Mouse (Mus musculus): ENCODE data around the gene Dohh. TPM values are rescaled to one million over a fixed set of nuclear protein-coding genes. Genes with fewer than 3 reads are reported as not detected.

Gene Dohh
- total RNA-seq, 2 experiments from 2014 or later: 38.1 to 39.8 TPM

DNA sequence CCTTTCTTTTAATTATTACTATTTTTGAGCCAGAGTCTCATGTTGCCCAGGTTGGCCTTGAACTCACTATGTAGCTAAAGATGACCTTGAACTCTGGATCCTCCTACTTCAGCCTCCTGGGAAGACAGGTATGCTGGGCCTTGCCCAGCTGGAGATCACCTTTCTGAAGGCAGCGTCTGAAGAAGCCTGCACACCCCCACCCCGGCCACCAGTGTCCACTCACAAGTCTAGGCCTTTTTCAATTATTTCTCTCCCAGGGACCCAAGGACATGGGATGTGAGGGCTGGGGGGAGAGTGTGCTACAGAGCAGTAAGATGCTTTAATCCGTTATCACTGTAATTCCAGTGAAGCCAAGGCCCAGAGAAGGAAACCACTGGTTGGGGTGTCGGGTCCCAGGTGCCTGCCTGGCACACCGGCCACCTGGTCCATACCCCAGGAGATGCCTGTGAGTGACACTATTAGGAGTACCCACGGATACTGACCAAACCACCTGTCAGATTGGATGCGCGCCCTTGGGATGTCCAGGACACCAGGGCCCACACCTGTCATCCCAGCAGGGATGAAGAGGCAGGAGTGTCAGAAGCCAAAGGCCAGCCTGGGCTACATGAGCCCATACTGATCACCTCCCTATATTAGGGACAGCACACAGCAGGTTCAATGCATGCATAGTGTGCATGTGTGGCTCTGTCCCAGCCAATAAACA is 43.7 kb downstream of the Dohh start:
- Histone ChIP-seq H3K27ac (peak overlapping the region; percentile 97), H3K4me3 (no peak overlapping the region)
- intact Hi-C loops (cut with DNase I): no loop called here
- DNase-seq: peak; percentile 43
- no peak for TF ChIP-seq CTCF (IDR thresholded peaks at IDR 0.05)

DNA sequence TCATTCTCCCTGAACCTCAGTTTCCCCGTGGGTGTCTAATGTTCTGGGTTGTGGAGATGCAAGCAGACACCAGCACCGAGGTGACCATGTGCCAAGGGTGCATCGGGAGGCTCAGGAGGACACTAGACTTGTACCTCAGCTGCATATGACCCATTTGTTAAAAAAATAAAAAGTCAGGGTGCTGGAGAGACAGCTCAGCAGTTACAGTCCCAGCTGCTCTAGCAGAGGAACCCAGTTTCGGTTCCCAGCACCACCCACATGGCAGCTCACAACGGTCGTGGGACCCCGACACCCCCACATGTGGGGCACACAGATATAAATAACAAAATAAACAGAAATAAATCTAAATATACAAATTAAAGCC is 44.3 kb downstream of the Dohh start:
- DNase-seq: no peak
- no peak for TF ChIP-seq CTCF (IDR thresholded peaks at IDR 0.05)
- intact Hi-C loops (cut with DNase I): no loop called here
- Histone ChIP-seq H3K27ac (peak overlapping the region; percentile 97), H3K4me3 (no peak overlapping the region)

DNA sequence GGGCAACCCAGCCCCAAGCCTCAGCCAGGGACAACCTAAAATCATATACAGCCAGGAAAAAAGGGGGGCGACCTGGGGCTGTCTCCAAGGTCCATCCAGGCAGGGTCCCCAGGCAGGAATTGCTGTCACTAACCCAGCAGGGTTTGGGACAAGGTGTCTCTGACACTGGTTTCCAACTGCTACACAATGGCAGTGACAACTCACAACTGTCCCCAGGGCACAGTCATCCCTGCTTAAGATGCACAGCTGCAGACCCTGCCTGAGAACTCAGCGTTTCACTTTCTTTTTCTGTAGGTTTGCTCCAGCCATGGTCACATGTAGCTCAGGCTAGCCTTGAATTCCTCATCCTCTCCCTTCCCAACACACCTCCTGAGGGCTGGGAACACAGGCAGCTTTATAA is 44.9 kb downstream of the Dohh start:
- DNase-seq: peak; percentile 25
- TF ChIP-seq CTCF (IDR thresholded peaks at IDR 0.05): no peak
- intact Hi-C loops (cut with DNase I): loop anchor here (1.0 kb wide), 1 partner anchor 14 kb away; no protein-coding TSS in a partner anchor
- Histone ChIP-seq H3K4me3 (peak overlapping the region; percentile 95), H3K27ac (peak overlapping the region; percentile 97)

DNA sequence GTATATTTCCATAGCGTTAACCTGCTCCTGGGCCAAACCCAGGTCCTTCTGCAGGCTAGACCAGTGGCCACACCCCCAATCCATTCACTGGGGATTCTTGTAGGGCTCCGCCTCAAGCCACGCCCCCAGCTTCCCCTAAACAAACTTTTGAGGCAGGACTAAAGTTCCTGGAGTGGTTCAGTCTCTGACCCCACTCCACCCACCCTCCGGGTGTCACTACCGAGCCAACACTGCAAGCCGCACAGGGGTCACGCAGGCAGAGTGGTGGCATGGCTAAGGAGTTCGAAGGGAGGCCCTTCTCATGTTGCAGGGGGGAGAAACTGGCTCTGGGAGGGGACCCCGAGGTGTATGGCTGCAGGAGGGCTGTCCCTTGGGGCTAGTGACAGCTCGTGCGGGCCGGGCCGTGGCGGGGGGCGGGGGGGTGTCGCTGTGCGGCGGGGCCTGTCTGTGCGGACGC is 45.4 kb downstream of the Dohh start:
- no peak for TF ChIP-seq CTCF (IDR thresholded peaks at IDR 0.05)
- intact Hi-C loops (cut with DNase I): loop anchor here (1.0 kb wide), 1 partner anchor 14 kb away; no protein-coding TSS in a partner anchor
- Histone ChIP-seq H3K4me3 (peak overlapping the region; percentile 95), H3K27ac (peak overlapping the region; percentile 97)
- DNase-seq: peak; percentile 89

DNA sequence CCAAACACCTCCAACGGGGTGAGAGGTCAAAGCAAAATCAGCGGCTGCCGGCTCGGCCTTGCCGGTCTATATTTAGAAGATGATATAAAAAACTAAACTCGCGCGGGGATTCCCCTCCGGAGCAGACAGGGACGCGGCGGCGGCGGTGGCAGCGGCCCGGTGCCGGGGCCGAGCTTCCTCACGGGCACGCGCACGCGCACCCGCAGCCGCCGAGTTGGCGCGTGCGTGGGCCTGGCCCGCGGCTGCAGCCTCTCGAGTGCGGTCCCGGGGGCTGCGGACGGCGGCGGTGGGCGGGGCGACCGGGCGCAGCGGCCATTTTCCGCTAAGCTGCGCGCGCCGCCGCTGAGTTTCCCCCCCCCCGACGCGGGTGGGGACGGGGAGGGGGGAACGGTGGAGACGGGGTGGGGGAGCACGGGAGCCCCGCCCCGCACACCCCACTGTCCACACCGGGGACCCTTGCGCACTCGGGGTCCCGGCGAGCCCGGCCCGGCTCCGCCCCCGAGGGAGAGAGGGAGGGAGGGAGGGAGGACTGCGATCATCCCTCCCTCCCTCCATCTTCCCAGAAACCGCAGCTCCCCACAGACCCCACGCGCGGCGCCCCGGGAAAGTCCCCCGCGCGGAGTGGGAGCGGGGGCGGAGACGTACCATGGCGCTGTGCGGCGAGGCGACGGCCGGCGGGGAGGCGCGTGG is 46.1 kb downstream of the Dohh start:
- intact Hi-C loops (cut with DNase I): no loop called here
- peak; percentile 93 for DNase-seq
- TF ChIP-seq CTCF (IDR thresholded peaks at IDR 0.05): no peak
- Histone ChIP-seq H3K27ac (peak overlapping the region; percentile 97), H3K4me3 (peak overlapping the region; percentile 95)

DNA sequence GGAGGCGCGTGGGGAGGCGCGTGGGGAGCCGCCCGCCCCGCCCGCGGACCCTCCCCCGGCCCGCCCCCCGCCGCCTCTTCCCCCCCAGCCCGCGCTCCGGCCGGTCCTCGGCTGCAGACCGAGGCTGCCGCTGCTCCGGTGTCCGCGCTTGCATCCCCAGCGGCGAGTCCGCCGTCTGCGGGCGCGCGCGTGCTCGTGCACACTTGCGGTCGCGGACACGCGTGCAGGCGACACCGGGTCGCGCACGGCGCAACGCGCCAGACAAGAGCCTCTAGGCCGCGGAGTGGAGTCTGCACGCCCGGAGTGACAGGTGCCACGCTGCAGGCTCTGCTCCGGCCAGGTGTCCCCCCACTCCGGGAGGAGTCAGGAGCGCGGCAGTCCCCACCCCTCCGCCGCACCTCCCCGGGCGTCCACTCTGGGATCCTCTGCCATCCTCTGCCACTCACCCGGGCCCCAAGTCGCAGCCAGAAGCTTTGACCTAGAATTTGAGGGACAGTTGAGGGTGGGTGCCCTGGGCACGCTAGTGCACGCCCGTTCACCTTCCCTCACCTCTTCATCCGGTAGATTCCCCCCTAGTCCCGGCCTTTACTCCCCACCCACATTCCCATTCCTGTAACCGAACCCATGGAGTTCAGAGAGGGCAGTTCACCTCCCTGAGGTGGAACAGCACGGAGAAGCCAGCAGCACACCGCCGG is 46.8 kb downstream of the Dohh start:
- peak overlapping the region; percentile 95 for H3K4me3 ChIP-seq
- intact Hi-C loops (cut with DNase I): no loop called here
- no peak for TF ChIP-seq CTCF (IDR thresholded peaks at IDR 0.05)
- no peak for DNase-seq
- peak overlapping the region; percentile 97 for H3K27ac ChIP-seq

DNA sequence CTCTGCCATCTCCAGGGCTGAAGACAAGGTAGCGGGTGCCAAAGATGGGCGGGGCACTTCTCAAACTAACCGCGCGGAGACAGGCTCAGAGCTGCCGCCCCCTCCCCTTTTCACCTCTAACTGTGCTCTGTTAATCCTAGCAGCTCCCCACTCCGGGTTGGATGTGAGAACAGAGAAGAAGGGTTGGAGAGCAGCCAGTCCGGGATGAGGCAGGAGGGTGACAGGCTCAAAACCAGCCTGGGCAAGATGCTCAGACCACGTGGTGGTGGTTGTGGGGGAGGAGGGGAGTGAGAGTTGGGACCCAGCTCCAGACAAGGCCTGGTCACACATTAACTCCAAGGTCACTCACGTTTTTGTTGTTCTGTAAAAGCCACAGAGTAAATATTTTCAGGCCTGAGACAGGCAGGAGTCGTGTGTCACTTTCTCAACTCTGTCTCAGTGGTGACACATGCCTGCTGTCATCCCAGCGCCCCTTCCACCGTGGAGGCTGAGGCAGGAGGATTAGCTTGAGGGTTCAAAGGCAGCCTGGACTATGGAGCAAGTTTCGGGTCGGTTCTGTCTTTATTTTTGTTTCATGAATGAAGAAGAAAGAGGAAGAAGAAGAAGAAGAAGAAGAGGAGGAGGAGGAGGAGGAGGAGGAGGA is 47.4 kb downstream of the Dohh start:
- intact Hi-C loops (cut with DNase I): no loop called here
- Histone ChIP-seq H3K4me3 (peak overlapping the region; percentile 95), H3K27ac (peak overlapping the region; percentile 97)
- peak; percentile 52 for DNase-seq
- no peak for TF ChIP-seq CTCF (IDR thresholded peaks at IDR 0.05)

DNA sequence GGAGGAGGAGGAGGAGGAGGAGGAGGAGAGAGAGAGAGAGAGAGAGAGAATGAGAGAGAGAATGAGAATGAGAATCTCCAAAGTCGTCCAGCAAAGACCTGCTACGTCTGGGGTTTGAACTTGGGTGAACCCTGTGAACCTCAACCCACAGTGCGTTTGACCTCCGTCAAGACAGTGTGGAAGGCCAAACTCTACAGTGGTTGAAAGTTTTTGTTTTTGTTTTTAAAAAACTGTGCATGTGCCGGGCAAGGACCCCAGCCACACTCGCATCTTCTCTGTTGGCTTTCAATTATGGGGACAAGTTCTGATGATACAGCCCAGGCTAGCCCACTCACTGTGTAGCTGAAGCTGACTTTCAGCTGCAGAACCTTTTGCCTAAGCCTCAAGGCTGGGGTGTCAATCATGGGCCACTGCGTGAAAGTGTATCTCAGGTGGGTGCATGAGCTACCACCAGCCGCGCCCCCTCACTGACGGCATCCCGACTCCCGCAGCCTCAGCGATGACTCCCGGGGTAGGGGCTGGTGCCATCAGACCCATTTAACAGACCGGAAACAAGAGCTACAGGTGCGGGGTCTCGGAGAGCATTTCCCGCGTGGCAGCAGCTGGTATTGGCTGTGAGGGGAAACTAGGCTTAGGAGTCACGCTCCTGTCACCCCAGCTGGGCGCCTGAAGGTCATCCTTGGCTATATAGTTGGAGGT is 48.1 kb downstream of the Dohh start:
- DNase-seq: no peak
- intact Hi-C loops (cut with DNase I): no loop called here
- TF ChIP-seq CTCF (IDR thresholded peaks at IDR 0.05): no peak
- H3K27ac ChIP-seq: peak overlapping the region; percentile 96
- H3K4me3 ChIP-seq: peak overlapping the region; percentile 52

DNA sequence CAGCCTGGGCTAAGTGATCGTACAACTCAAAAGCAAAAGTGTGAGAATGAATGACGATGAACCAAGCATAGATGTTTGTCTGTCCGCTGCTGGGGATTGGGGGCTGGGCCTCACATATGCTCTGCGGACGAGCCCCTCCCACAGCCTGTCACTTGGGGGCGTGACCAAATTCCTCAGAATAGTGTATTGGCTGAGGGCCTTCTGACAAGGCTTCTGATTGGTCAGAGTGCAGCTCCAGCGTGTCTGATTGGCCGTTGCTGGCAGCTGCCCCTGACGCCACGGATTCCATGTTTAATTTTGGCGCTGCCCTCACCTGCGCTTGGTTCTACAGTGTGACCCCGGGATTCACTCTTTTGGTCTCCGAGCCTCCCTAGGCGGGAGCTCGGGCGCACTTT is 48.6 kb downstream of the Dohh start:
- DNase-seq: peak; percentile 95
- Histone ChIP-seq H3K27ac (peak overlapping the region; percentile 96), H3K4me3 (peak overlapping the region; percentile 68)
- intact Hi-C loops (cut with DNase I): no loop called here
- no peak for TF ChIP-seq CTCF (IDR thresholded peaks at IDR 0.05)

DNA sequence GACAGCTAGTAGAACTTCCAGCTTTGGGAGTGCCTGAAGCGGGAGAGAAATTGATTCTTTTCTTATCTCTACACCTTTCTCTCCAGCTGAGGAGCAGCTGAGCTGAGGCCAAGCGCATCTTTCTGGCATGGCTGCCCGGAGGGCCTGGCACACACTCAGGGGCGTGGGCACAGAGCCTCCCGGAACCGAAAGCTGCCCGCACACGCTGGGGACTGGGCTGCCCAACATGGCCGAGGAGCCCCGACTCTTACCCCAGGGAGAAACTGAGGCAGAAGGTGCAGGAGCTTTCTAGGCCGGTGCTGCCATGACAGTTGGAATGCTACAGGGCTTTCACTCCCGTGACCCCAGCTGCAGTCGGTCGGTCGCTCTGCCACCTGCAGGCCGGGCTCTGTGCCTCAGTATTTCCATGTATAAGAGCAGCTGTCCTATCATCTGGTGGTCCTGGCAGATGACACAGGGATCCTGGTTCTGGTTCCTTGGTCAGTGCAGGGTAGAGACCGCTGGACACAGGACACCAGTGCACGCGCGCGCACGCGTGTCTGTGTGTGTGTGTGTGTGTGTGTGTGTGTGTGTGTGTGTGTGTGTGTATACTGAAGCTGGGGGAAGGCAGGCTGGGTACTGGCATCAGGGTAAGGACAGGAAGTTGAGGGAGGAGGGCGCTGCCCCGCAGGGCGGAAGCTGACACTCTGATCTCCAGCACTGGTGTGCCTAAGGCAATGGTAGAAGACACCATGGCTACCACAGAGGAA is 49.5 kb downstream of the Dohh start:
- peak; percentile 85 for DNase-seq
- H3K4me3 ChIP-seq: peak overlapping the region; percentile 68

More for the DNA sequence above, 49.5 kb downstream of the Dohh start:
- TF ChIP-seq CTCF (IDR thresholded peaks at IDR 0.05): peak; percentile 60
- intact Hi-C loops (cut with DNase I): loop anchor here (2.0 kb wide), 1 partner anchor 25 kb away; no protein-coding TSS in a partner anchor
- H3K27ac ChIP-seq: peak overlapping the region; percentile 96

All from gastrocnemius, adult 2 months (tissue).